Mouse (Mus musculus) heart, embryonic 14.5 days (tissue): Measurements from ENCODE around the gene Vmn1r138. TPM values are rescaled to one million over a fixed set of nuclear protein-coding genes. Genes with fewer than 3 reads are reported as not detected.
"Not testable (repeated sequence)": the region's sequence is repeated elsewhere in the genome, so short reads cannot be mapped to it uniquely, and the experiment has no call there.

ENCODE experiments used
- ATAC-seq: fragments of 200-750 bp; cut with Nextera tagmentation; 2 replicates; pipeline ENCODE4 v1.8.0; 2017; ENCODE audit warnings: low read depth, moderate TSS enrichment; ENCODE audit not compliant: insufficient number of reproducible peaks, insufficient read depth, low FRiP score
- H3K27ac ChIP-seq, 2 experiments: fragments of 200-500 bp in 1 of 2; fragments of 300-500 bp in 1 of 2; sonication (generic) in 1 of 2; replicated peaks in 1 of 2; 2 replicates each; pipeline ENCODE4 v1.5.1; 2012 to 2014; ENCODE audit warnings: low read depth in 2 of 2, low read length in 2 of 2, control low read depth in 1 of 2, mild to moderate bottlenecking in 1 of 2, mixed read lengths in 1 of 2; ENCODE audit not compliant: control insufficient read depth in 1 of 2, insufficient read depth in 1 of 2
- H3K27me3 ChIP-seq: fragments of 300-500 bp; sonication (generic); 2 replicates; pipeline ENCODE4 v1.6.1; 2014; ENCODE audit warnings: mild to moderate bottlenecking, low read length, control low read depth; ENCODE audit not compliant: control insufficient read depth, insufficient read depth
- H3K36me3 ChIP-seq: fragments of 300-500 bp; sonication (generic); 2 replicates; pipeline ENCODE4 v1.6.1; 2014; ENCODE audit warnings: mild to moderate bottlenecking, control low read depth, low read length, mixed read lengths; ENCODE audit not compliant: control insufficient read depth, insufficient read depth
- H3K4me1 ChIP-seq, 2 experiments: fragments of 200-500 bp in 1 of 2; fragments of 300-500 bp in 1 of 2; sonication (generic) in 1 of 2; 2 replicates each; pipeline ENCODE4 v1.6.1; 2012 to 2014; ENCODE audit warnings: low read length in 2 of 2, control low read depth in 1 of 2, mixed read lengths in 1 of 2; ENCODE audit not compliant: control insufficient read depth in 2 of 2, insufficient read depth in 2 of 2
- H3K4me2 ChIP-seq: fragments of 300-500 bp; sonication (generic); 2 replicates; pipeline ENCODE4 v1.6.1; 2014; ENCODE audit warnings: mild to moderate bottlenecking, low read length
- H3K4me3 ChIP-seq, 2 experiments: fragments of 200-500 bp in 1 of 2; fragments of 300-500 bp in 1 of 2; sonication (generic) in 1 of 2; 2 replicates each; pipeline ENCODE4 v1.5.1; 2012 to 2014; ENCODE audit warnings: low read length in 2 of 2, mild to moderate bottlenecking in 2 of 2, control low read depth in 1 of 2, low read depth in 1 of 2, moderate library complexity in 1 of 2; ENCODE audit not compliant: control insufficient read depth in 1 of 2, insufficient read depth in 1 of 2
- H3K9ac ChIP-seq: fragments of 300-500 bp; sonication (generic); 2 replicates; pipeline ENCODE4 v1.6.1; 2014; ENCODE audit warnings: mild to moderate bottlenecking, low read length
- H3K9me3 ChIP-seq: fragments of 300-500 bp; sonication (generic); 2 replicates; pipeline ENCODE4 v1.6.1; 2016; ENCODE audit warnings: low read length, control low read depth; ENCODE audit not compliant: control insufficient read depth
- WGBS: fragments of 180-500 bp; shearing (Covaris S2); extraction: QIAGEN DNeasy Blood & Tissue Kit; methylation state at CpG from one replicate; pipeline ENCODE4 v1.1.7; 2014; 5-methylcytosine and 5-hydroxymethylcytosine counted together
- polyA plus RNA-seq: library from polyadenylated mRNA; unstranded; fragments of >200 nt; fragmentation: Nextera tagmentation; extraction: Ambion mirVana; gene quantifications from 2 replicates; pipeline ENCODE4 v1.2.1, GENCODE M21; 2014

Gene Vmn1r138
- polyA plus RNA-seq: not detected in 2 replicates

GRCm38 (mm10) chr7:22028797-22029196, at the start of gene Vmn1r138:
Vmn1r138 (minus strand) TSS chr7:22028897.
- not testable (repeated sequence) for H3K4me1 ChIP-seq, H3K27ac ChIP-seq, H3K27me3 ChIP-seq, H3K9ac ChIP-seq, H3K36me3 ChIP-seq, H3K4me3 ChIP-seq, ATAC-seq, H3K4me2 ChIP-seq, H3K9me3 ChIP-seq
- no CpG with 5 or more reads among the region's 2 CpGs for WGBS

DNA sequence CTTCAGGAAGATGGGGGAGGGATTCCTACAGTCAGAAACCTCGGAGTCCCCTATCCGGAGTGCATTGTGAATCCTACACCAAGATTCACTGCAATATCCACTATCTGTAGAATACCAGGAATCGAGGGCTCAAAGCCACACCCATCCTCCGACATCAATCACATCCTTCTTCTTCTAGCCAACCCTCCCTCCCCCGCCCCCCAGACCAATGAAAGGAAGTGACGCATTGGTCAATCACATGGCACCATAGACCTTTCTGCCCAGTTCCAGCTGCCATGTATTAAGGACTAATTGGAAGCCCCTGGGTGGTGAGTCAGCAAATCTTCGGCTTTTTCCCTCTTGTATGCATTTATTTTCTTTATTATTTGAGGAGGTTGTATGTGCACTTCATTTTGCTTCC, 40.1 kb upstream of the Vmn1r138 start, which contains the start of gene Vmn1r139:
Gene Vmn1r139 (plus strand): TSS at position 301 of the 400 bp plus-strand sequence.
- not testable (repeated sequence) for H3K27me3 ChIP-seq, H3K36me3 ChIP-seq, H3K9me3 ChIP-seq, H3K4me1 ChIP-seq, H3K9ac ChIP-seq, ATAC-seq, H3K4me3 ChIP-seq, H3K27ac ChIP-seq, H3K4me2 ChIP-seq
- WGBS: no CpG with 5 or more reads among the region's 7 CpGs

DNA sequence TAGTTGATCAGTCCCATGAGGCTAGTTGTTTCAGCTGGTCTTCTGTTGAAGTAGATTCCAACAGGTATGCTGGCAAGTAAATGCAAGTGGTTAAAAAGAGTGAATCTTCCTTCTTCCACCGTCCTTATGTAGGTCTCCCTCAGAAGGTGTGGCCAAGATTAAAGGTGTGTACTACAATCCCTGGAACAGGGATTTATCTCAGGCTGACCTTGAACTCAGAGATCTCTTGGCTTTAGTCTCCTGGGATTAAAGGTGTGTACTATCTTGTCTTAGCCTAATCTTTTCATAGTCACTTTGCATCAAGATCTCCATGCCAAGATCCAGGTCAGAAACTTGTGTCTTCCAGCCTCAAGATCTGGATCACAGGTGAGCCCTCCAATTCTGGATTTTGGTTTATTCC, 27.5 kb upstream of the Vmn1r138 start, which contains the start of gene Gm6176:
Gene Gm6176 (minus strand): TSS at position 101 of the 400 bp plus-strand sequence.
- not testable (repeated sequence) for H3K4me3 ChIP-seq, H3K9ac ChIP-seq, H3K4me1 ChIP-seq, H3K27ac ChIP-seq, H3K9me3 ChIP-seq, H3K27me3 ChIP-seq, H3K4me2 ChIP-seq, H3K36me3 ChIP-seq, ATAC-seq
- no CpG with 5 or more reads among the region's 1 CpGs for WGBS

- not testable (repeated sequence) for ATAC-seq, H3K4me2 ChIP-seq, H3K9ac ChIP-seq, H3K4me3 ChIP-seq, H3K27me3 ChIP-seq, H3K9me3 ChIP-seq, H3K36me3 ChIP-seq, H3K27ac ChIP-seq, H3K4me1 ChIP-seq
- no CpG with 5 or more reads among the region's 3 CpGs for WGBS
These were observed 34.4 kb downstream of the Vmn1r138 start, which contains the start of gene Vmn1r137 for GRCm38 (mm10) chr7:21994287-21994686. Vmn1r137 (plus strand) TSS chr7:21994587.

Other genes starting within 250 kb of the Vmn1r138 start
- not detected in 2 replicates for gene Gm4177, start 232.2 kb downstream of the Vmn1r138 start, polyA plus RNA-seq
- not detected in 2 replicates for gene Vmn1r135, start 196.5 kb downstream of the Vmn1r138 start, polyA plus RNA-seq
- not detected in 2 replicates for gene Gm5725, start 184.6 kb downstream of the Vmn1r138 start, polyA plus RNA-seq
- gene Gm5891, start 107.6 kb downstream of the Vmn1r138 start, polyA plus RNA-seq: not detected in 2 replicates
- gene Vmn1r137, start 34.3 kb downstream of the Vmn1r138 start, polyA plus RNA-seq: not detected in 2 replicates
- not detected in 2 replicates for gene Gm6176, start 27.4 kb upstream of the Vmn1r138 start, polyA plus RNA-seq
- not detected in 2 replicates for gene Vmn1r139, start 40.2 kb upstream of the Vmn1r138 start, polyA plus RNA-seq
- not detected in 2 replicates for gene Gm16451, start 89.3 kb upstream of the Vmn1r138 start, polyA plus RNA-seq
- gene Gm10666, start 105.8 kb upstream of the Vmn1r138 start, polyA plus RNA-seq: not detected in 2 replicates
- gene Vmn1r142, start 135.1 kb upstream of the Vmn1r138 start, polyA plus RNA-seq: not detected in 2 replicates
- gene Vmn1r143, start 160.5 kb upstream of the Vmn1r138 start, polyA plus RNA-seq: not detected in 2 replicates
- not detected in 2 replicates for gene Gm8653, start 172.4 kb upstream of the Vmn1r138 start, polyA plus RNA-seq
- not detected in 2 replicates for gene Gm8453, start 200.6 kb upstream of the Vmn1r138 start, polyA plus RNA-seq